Mouse (Mus musculus): Measurements from ENCODE around the gene Prl2a1. TPM values are rescaled to one million over a fixed set of nuclear protein-coding genes. Genes with fewer than 3 reads are reported as not detected.

The Prl2a1 gene
- not detected for polyA plus RNA-seq (2014; fragmentation: Illumina TruSeq; extraction: RNeasy Lipid Tissue Mini Kit (QIAGEN cat#74804); ENCODE audit: low read depth, low replicate concordance)

DNA sequence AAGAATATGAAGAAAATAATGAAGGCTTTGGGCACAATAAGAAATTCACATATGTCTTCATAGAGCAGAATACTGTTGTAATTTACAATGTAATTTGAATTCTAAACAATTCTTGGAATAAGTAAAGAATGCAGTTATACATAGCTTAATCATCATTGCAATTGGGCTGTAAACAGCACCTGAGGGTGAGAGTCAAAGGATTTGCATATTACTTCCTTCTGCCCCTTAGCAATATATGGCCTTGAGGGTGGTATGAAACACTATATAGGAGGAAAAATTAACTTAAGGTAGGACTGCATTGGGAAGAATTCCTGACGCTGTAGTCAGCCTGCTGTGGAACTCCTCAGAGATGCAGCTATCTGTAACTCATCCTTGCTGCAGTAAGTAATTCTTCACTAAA lies at the start of gene Prl2a1:
Prl2a1 (plus strand) TSS at position 301 of the 400 bp plus-strand sequence.

DNA sequence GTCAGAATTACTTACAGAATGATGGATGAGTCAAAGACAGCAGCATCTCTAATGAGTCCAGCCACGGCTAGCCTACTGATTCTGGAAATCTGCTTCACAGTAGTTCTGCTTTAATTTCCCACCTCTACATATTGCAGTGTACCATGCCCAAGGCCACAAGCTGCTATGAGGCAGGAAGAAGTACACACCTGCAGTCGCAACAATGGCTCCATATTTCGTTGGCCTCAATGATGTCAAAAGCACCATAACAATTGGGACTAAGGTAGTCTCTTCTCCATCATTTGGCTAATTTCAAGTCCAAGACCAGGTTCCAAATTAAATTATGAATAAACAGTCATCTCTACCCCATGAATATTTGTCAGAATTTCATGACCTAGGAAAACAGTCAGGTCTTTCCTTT lies 20.8 kb upstream of the Prl2a1 start, which contains the start of gene Prl7c1:
Prl7c1 (minus strand) TSS at position 101 of the 400 bp plus-strand sequence.

DNA sequence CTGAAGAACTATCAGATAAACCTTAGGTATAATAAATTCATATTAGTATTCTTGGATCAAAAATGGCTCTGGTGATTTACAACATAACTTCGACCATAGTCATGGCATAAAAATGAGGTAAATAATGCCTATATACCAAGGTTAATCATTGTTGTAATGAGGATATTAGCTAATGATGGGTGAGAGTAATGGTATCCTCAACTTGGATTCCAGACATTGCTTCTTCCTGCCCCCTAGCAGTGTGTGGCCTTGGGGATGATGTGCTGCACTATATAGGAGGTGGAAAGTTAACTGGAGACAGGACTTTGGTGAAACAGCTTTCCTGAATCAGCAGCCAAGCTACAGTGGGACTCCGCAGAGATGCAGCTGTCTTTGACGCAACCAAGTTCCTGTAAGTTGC lies 47.6 kb downstream of the Prl2a1 start, which contains the start of gene Prl2c1:
Prl2c1 (plus strand) TSS at position 301 of the 400 bp plus-strand sequence.

Other genes starting within 250 kb of the Prl2a1 start
- not detected for gene Prl8a9, start 237.0 kb upstream of the Prl2a1 start, polyA plus RNA-seq (2014; fragmentation: Illumina TruSeq; extraction: RNeasy Lipid Tissue Mini Kit (QIAGEN cat#74804); ENCODE audit: low read depth, low replicate concordance)
- gene Prl8a1, start 219.5 kb upstream of the Prl2a1 start, polyA plus RNA-seq (2014; fragmentation: Illumina TruSeq; extraction: RNeasy Lipid Tissue Mini Kit (QIAGEN cat#74804); ENCODE audit: low read depth, low replicate concordance), result not detected
- gene Prl7b1, start 191.1 kb upstream of the Prl2a1 start, polyA plus RNA-seq (2014; fragmentation: Illumina TruSeq; extraction: RNeasy Lipid Tissue Mini Kit (QIAGEN cat#74804); ENCODE audit: low read depth, low replicate concordance), result not detected
- gene Prl7a1, start 159.2 kb upstream of the Prl2a1 start, polyA plus RNA-seq (2014; fragmentation: Illumina TruSeq; extraction: RNeasy Lipid Tissue Mini Kit (QIAGEN cat#74804); ENCODE audit: low read depth, low replicate concordance), result not detected
- not detected for gene Prl7a2, start 133.6 kb upstream of the Prl2a1 start, polyA plus RNA-seq (2014; fragmentation: Illumina TruSeq; extraction: RNeasy Lipid Tissue Mini Kit (QIAGEN cat#74804); ENCODE audit: low read depth, low replicate concordance)
- gene Prl7d1, start 84.9 kb upstream of the Prl2a1 start, polyA plus RNA-seq (2014; fragmentation: Illumina TruSeq; extraction: RNeasy Lipid Tissue Mini Kit (QIAGEN cat#74804); ENCODE audit: low read depth, low replicate concordance), result not detected
- not detected for gene Prl7c1, start 20.9 kb upstream of the Prl2a1 start, polyA plus RNA-seq (2014; fragmentation: Illumina TruSeq; extraction: RNeasy Lipid Tissue Mini Kit (QIAGEN cat#74804); ENCODE audit: low read depth, low replicate concordance)
- gene Prl2c1, start 47.7 kb downstream of the Prl2a1 start, polyA plus RNA-seq (2014; fragmentation: Illumina TruSeq; extraction: RNeasy Lipid Tissue Mini Kit (QIAGEN cat#74804); ENCODE audit: low read depth, low replicate concordance), result not detected
- not detected for gene Prl4a1, start 214.6 kb downstream of the Prl2a1 start, polyA plus RNA-seq (2014; fragmentation: Illumina TruSeq; extraction: RNeasy Lipid Tissue Mini Kit (QIAGEN cat#74804); ENCODE audit: low read depth, low replicate concordance)